Mouse (Mus musculus) frontal cortex, postnatal 14 days (tissue): ENCODE measurements around the gene Ssty1.
"Not testable (repeated sequence)": the region's sequence is repeated elsewhere in the genome, so short reads cannot be mapped to it uniquely, and the experiment has no call there.

ENCODE experiments used
- DNase-seq, 2 experiments: peaks; one replicate each; pipeline ENCODE4 v3.0.0; 2022; ENCODE audit warnings: low spot score in 2 of 2

Ssty1 gene

DNA sequence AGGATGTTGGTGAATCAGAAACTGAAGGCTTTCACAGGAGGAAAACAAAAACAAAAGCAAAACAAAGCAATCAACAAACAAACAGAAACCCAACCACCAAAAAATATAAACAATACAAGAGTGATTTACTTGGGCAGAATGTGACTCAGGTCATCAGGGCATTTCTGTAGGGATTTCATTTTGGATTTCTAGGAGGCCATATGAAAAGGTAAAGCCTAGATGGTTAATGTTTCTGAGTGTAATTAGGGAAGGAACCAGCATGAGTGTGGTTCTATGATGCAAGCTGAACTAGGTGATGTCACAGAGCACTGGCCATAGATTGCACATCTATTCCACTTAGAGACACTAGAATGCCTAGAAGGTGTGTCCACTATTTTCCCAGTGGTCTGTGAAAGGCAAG lies at the start of gene Ssty1:
TSS of gene Ssty1 (plus strand) at position 301 of the 400 bp plus-strand sequence.
- DNase-seq, result not testable (repeated sequence)

DNA sequence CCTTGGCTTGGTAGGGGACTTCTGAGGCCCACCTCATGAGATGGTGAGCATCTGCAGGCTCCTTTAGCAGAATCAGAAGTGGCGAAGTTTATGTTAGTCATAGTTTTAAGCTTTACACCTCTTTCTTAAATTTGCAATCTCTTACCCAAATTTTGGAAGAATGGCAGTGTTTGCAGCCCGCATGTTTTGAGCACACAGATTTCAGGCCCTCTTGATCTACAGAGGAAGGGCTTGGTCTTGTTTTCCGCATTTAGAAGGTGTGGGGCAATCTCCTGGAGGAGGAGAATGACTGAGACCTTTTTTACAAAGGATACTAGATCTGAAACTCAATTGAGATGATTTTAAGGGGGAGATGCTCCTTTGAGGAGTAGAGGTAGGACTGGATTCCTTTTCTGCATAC lies 27.2 kb upstream of the Ssty1 start, which contains the start of gene Gm21764:
TSS of gene Gm21764 (minus strand) at position 101 of the 400 bp plus-strand sequence.
- DNase-seq, result not testable (repeated sequence)
